Mouse (Mus musculus): Measurements from ENCODE around the gene Gsn.

The Gsn gene

GRCm38 (mm10) chr2:35278371-35279210 is 22.4 kb downstream of the Gsn start:
- no peak for DNase-seq (ENCODE audit: low spot score in 2 of 2)

GRCm38 (mm10) chr2:35280001-35280400 is 23.8 kb downstream of the Gsn start:
- no peak for DNase-seq (ENCODE audit: low spot score in 2 of 2)

GRCm38 (mm10) chr2:35282214-35282613 is 26.0 kb downstream of the Gsn start:
- no peak for DNase-seq (ENCODE audit: low spot score in 2 of 2)

- DNase-seq (ENCODE audit: low spot score in 2 of 2) = no peak
Measured at GRCm38 (mm10) chr2:35283997-35284396, 27.8 kb downstream of the Gsn start.

- DNase-seq (ENCODE audit: low spot score in 2 of 2) = no peak
Measured at GRCm38 (mm10) chr2:35285209-35285608, 29.0 kb downstream of the Gsn start.

- DNase-seq (ENCODE audit: low spot score in 2 of 2) = no peak
Measured at GRCm38 (mm10) chr2:35287017-35287620, 30.9 kb downstream of the Gsn start.

GRCm38 (mm10) chr2:35288758-35289635 is 32.8 kb downstream of the Gsn start:
- peak; percentile 71 to 86 for DNase-seq (ENCODE audit: low spot score in 2 of 2)

- peak in 1 of 2 experiments; percentile 55 for DNase-seq (ENCODE audit: low spot score in 2 of 2)
Measured at GRCm38 (mm10) chr2:35291856-35292255, 35.7 kb downstream of the Gsn start.

GRCm38 (mm10) chr2:35292700-35293099 is 36.5 kb downstream of the Gsn start:
- no peak for DNase-seq (ENCODE audit: low spot score in 2 of 2)

GRCm38 (mm10) chr2:35293291-35293690 is 37.1 kb downstream of the Gsn start:
- DNase-seq (ENCODE audit: low spot score in 2 of 2) = no peak

- peak; percentile 75 to 87 for DNase-seq (ENCODE audit: low spot score in 2 of 2)
Measured at GRCm38 (mm10) chr2:35297703-35298332, 41.6 kb downstream of the Gsn start.

GRCm38 (mm10) chr2:35299437-35299836 is 43.3 kb downstream of the Gsn start:
- DNase-seq (ENCODE audit: low spot score in 2 of 2) = no peak

- DNase-seq (ENCODE audit: low spot score in 2 of 2) = no peak
Measured at GRCm38 (mm10) chr2:35302049-35302885, 46.1 kb downstream of the Gsn start.

- DNase-seq (ENCODE audit: low spot score in 2 of 2) = no peak
Measured at GRCm38 (mm10) chr2:35308166-35308565, 52.0 kb downstream of the Gsn start.

- DNase-seq (ENCODE audit: low spot score in 2 of 2) = no peak
Measured at GRCm38 (mm10) chr2:35309906-35310493, 53.8 kb downstream of the Gsn start.

GRCm38 (mm10) chr2:35314300-35314699 is 58.1 kb downstream of the Gsn start:
- no peak for DNase-seq (ENCODE audit: low spot score in 2 of 2)

- no peak for DNase-seq (ENCODE audit: low spot score in 2 of 2)
Measured at GRCm38 (mm10) chr2:35317604-35318003, 61.4 kb downstream of the Gsn start.

GRCm38 (mm10) chr2:35318405-35318804 is 62.2 kb downstream of the Gsn start:
- DNase-seq (ENCODE audit: low spot score in 2 of 2) = no peak

- DNase-seq (ENCODE audit: low spot score in 2 of 2) = no peak
Measured at GRCm38 (mm10) chr2:35320399-35320798, 64.2 kb downstream of the Gsn start.

GRCm38 (mm10) chr2:35322404-35323164 is 66.4 kb downstream of the Gsn start:
- peak; percentile 40 to 42 for DNase-seq (ENCODE audit: low spot score in 2 of 2)

Data from right cerebral cortex, postnatal 10 days (tissue).